Mouse (Mus musculus): ENCODE measurements around the gene Snapin.

Snapin gene

DNA sequence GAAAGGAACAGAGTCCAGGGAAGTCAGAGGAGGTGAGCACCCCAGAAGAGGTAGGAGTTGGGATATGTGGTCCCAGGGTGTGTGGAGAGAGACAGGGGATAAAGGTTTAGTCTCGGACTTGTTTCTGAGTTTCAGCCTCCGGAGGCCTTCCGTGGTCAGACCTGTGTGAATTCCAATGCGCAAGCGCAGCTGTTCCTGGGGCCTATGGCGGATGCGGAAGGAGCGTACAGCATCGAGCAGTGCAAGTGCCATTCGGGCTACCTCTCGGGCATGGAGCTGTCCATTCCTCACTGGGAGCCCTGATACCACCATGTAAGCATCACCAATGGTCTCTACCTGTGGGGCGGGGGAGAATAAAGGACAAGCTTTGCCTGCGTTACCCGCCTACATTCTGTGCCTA lies 35.9 kb downstream of the Snapin start:
- peak; percentile 59 for DNase-seq (ENCODE audit: low spot score)

DNA sequence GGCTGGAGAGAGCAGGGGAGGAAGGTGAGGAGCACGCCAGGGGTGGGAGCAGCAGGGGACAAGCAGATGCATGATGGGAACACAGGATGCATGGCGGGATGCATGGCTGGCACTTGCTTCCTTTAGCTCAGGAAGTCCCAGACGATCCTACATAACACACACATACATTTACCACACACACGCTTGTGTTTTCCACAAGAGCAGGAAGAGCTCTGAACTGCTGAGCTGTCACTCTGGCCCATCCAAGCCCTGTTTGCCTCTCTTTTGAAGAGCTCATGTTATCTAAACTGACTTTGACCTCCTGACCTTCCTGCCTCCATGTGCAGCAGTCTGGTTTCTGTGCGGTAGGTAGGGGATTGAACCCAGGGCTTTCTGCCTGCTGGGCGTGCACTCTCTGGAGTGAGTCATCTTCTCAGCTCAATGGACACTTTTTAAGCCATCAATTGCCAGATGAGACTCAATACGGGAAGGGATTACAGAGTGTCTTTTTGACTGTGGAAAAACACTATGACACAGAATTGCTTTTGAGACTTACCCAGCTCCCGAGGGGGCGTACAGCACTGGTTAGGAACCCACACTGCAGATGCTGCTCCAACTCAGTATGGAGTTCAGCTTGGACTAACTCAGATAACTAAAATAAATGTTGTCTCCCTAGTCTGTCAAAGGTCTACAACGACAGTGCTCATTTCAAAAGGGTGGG lies 39.3 kb downstream of the Snapin start:
- DNase-seq (ENCODE audit: low spot score): no peak

DNA sequence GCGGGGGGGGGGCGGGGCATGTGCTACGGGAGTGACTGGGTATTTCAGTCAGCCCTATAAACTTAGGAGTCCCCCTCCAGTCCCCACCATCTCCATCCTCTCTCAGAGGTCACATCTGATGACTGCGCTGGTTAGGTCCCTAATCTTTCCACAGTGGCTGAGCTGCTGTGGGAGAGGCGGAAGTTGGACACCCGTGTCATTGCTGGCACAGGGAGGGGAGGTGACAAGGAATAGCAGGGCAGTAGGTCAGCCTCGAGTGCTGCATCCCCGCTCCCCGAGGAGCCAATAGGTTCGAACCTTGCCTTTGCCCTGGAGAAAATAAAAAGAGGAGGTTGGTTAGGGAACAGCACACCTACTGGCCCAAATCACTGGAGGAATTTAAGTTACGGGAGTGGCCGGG lies 40.0 kb downstream of the Snapin start:
- DNase-seq (ENCODE audit: low spot score): no peak

GRCm38 (mm10) chr3:90448626-90449025 lies 42.2 kb downstream of the Snapin start:
- no peak for DNase-seq (ENCODE audit: low spot score)

- no peak for DNase-seq (ENCODE audit: low spot score)
Observed at GRCm38 (mm10) chr3:90447123-90447494, 43.7 kb downstream of the Snapin start.

DNA sequence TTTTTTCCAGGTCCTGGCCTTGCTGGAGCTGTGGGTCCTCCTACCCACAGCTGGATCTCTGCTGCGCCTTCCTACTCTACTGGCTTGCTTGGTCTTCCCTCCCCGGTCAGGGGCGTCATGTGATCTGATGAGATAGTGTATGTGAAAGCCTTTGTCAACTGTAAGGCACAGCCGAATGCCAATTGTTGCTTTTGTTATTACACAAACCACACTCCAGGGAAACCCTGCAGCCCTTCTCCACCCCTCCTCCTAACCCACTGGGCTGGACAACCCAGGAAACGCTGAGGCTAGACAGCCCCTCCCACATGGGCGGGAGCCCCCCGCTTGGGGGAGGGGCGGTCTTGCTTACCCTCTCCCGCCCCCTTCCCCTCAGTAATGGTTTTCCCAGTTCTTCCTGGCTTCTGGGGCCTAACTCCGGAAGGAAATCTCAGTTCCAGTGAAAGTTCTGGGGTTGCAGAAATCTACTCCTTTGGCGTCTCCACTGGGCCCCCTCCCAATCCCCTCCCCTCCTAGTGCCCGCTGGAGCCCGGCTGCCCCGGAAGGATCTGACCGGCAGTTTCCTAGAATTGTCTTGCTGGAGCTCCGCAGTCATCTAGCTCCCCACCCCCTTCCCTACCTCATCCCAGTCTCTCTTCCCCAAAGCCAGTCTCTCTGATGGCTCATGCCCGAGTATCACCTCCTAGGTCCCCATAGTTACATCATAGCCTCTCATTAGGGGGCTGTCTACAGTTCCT lies 44.3 kb downstream of the Snapin start:
- peak; percentile 84 for DNase-seq (ENCODE audit: low spot score)

- no peak for DNase-seq (ENCODE audit: low spot score)
Observed at GRCm38 (mm10) chr3:90445417-90446200, 45.2 kb downstream of the Snapin start.

- DNase-seq (ENCODE audit: low spot score): no peak
Observed at GRCm38 (mm10) chr3:90443977-90444376, 46.9 kb downstream of the Snapin start.

- DNase-seq (ENCODE audit: low spot score): no peak
Observed at GRCm38 (mm10) chr3:90440756-90441155, 50.1 kb downstream of the Snapin start.

Data from testis, postnatal 14 days (tissue).